Mouse (Mus musculus): ENCODE measurements at regions not wholly inside any gene's neighbourhood (a gene's known extent, or its start where the extent isn't known, plus 50 kb on each side); places are given as distances from the start of the nearest gene placed in this dataset.

- no peak for DNase-seq
Observed at GRCm38 (mm10) chr4:134990651-134991050, 60.0 kb downstream of the Syf2 start.

- no peak for DNase-seq
Observed at GRCm38 (mm10) chr4:134993526-134994122, 62.9 kb downstream of the Syf2 start.

GRCm38 (mm10) chr4:134994205-134994604, 63.5 kb downstream of the Syf2 start:
- no peak for DNase-seq

- DNase-seq, result no peak
Observed at GRCm38 (mm10) chr4:134994648-134995047, 64.0 kb downstream of the Syf2 start.

- peak; percentile 25 for DNase-seq
Observed at GRCm38 (mm10) chr4:134995052-134995451, 64.4 kb downstream of the Syf2 start.

- no peak for DNase-seq
Observed at GRCm38 (mm10) chr4:134996121-134996520, 65.4 kb downstream of the Syf2 start.

- no peak for DNase-seq
Observed at GRCm38 (mm10) chr4:134997461-134998434, 67.0 kb downstream of the Syf2 start.

- DNase-seq, result peak; percentile 35
Observed at GRCm38 (mm10) chr4:134998928-134999658, 68.4 kb downstream of the Syf2 start.

GRCm38 (mm10) chr4:135002091-135002925, 71.6 kb downstream of the Syf2 start:
- DNase-seq, result no peak

- no peak for DNase-seq
Observed at GRCm38 (mm10) chr4:135011365-135011764, 80.7 kb downstream of the Syf2 start.

- DNase-seq, result no peak
Observed at GRCm38 (mm10) chr4:135012945-135013344, 82.2 kb downstream of the Syf2 start.

- no peak for DNase-seq
Observed at GRCm38 (mm10) chr4:135013932-135014331, 83.2 kb downstream of the Syf2 start.

- peak; percentile 15 for DNase-seq
Observed at GRCm38 (mm10) chr4:135018018-135018417, 87.3 kb downstream of the Syf2 start.

GRCm38 (mm10) chr4:135019120-135019519, 88.4 kb downstream of the Syf2 start:
- no peak for DNase-seq

- no peak for DNase-seq
Observed at GRCm38 (mm10) chr4:135020262-135020991, 89.7 kb downstream of the Syf2 start.

GRCm38 (mm10) chr4:135023200-135023599, 92.5 kb downstream of the Syf2 start:
- no peak for DNase-seq

- no peak for DNase-seq
Observed at GRCm38 (mm10) chr4:135025802-135026201, 94.7 kb upstream of the Runx3 start.

GRCm38 (mm10) chr4:135027136-135027535, 93.3 kb upstream of the Runx3 start:
- no peak for DNase-seq

GRCm38 (mm10) chr4:135029723-135030122, 90.7 kb upstream of the Runx3 start:
- no peak for DNase-seq

- peak; percentile 13 for DNase-seq
Observed at GRCm38 (mm10) chr4:135032461-135032860, 88.0 kb upstream of the Runx3 start.

GRCm38 (mm10) chr4:135033302-135033701, 87.2 kb upstream of the Runx3 start:
- DNase-seq, result no peak

- no peak for DNase-seq
Observed at GRCm38 (mm10) chr4:135034406-135034805, 86.0 kb upstream of the Runx3 start.
